Mouse (Mus musculus) lung, adult 2 months (tissue): ENCODE results near the gene Gm11938. TPM values are rescaled to one million over a fixed set of nuclear protein-coding genes. Genes with fewer than 3 reads are reported as not detected.
"Not testable (repeated sequence)": the region's sequence is repeated elsewhere in the genome, so short reads cannot be mapped to it uniquely, and the experiment has no call there.

Experiments
- DNase-seq: peaks from one replicate; pipeline ENCODE4 v3.0.0; 2022
- H3K4me1 ChIP-seq: fragments of 200-500 bp; 2 replicates; pipeline ENCODE4 v1.6.1; 2011; ENCODE audit warnings: low read length; ENCODE audit not compliant: control insufficient read depth, insufficient read depth
- H3K4me3 ChIP-seq: fragments of 200-500 bp; replicated peaks from 2 replicates; pipeline ENCODE3; 2011; ENCODE audit warnings: low read depth, mild to moderate bottlenecking, control low read depth, low read length; ENCODE audit errors: extremely low read depth
- CTCF ChIP-seq: fragments of 200-500 bp; IDR thresholded peaks from 2 replicates; pipeline ENCODE4 v1.5.1; 2011; ENCODE audit warnings: mild to moderate bottlenecking, low read length, control low read depth; ENCODE audit not compliant: insufficient read depth
- POLR2A ChIP-seq: fragments of 200-500 bp; IDR thresholded peaks from 2 replicates; pipeline ENCODE4 v1.6.1; 2011; ENCODE audit warnings: low read depth, mild to moderate bottlenecking, control low read depth, low read length, borderline replicate concordance; ENCODE audit errors: extremely low read depth
- WGBS: fragments of 180-500 bp; shearing (Covaris S2); methylation state at CpG from one replicate; pipeline ENCODE4 v1.1.7; 2018; 5-methylcytosine and 5-hydroxymethylcytosine counted together
- polyA plus RNA-seq: library from polyadenylated mRNA; depleted of rRNA; stranded (reverse); fragments of >200 nt; gene quantifications from 2 replicates; pipeline ENCODE4 v1.2.3, GENCODE M21; 2012

Gene Gm11938
- polyA plus RNA-seq, 1 experiment = not detected

DNA sequence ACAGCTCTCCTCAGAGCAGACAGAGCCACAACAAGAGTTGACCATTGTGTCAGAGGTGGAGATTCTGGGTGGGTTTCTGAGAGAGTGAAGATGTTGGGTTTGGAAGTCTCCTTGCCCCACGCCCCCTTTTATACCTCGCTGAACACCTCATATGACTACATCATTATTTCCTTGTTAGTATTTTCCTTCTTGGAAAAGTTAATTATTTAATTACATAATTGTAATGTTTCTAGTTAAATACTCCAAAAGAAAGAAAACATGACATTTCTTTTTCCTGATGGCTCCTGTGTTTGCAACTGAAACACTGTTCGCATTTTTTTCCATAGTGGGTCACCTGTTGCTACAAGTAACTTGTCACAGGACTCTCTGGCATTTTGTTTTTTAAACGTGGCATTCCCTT is 25.0 kb upstream of the Gm11938 start, which contains the start of gene Krtap4-1:
TSS of gene Krtap4-1 (minus strand) at position 101 of the 400 bp plus-strand sequence.
- DNase-seq = no peak
- no peak for TF ChIP-seq POLR2A
- no peak for TF ChIP-seq CTCF
- 82% methylated on average over 4 of the region's 4 CpGs for WGBS
- Histone ChIP-seq H3K4me3 (no peak within 1 kb of the TSS), H3K4me1 (no peaks in the 10 kb centered on the region)

DNA sequence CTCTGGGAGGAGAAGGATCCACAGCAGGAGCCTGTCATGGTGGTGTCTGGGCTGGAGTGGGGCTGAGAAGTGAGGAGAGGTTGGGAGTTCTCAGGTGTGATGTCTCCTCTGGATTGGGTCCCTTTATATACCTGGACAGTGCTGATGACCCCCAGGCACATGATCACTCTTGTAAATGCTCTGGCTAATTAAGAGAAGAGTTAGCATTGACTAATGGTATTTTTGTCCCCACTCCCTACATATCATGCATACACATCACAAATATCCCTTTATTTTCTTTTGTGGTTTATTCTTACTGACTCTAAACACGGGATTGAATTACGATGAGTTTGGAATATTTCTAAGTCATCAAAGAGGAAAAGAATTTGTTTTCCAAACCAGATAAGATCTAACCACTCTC is 17.2 kb upstream of the Gm11938 start, which contains the start of gene Gm11562:
TSS of gene Gm11562 (minus strand) at position 101 of the 400 bp plus-strand sequence.
- DNase-seq = no peak
- Histone ChIP-seq H3K4me1 (no peaks in the 10 kb centered on the region), H3K4me3 (no peak within 1 kb of the TSS)
- no peak for TF ChIP-seq POLR2A
- no peak for TF ChIP-seq CTCF
- WGBS = 74% methylated on average over 2 of the region's 2 CpGs

DNA sequence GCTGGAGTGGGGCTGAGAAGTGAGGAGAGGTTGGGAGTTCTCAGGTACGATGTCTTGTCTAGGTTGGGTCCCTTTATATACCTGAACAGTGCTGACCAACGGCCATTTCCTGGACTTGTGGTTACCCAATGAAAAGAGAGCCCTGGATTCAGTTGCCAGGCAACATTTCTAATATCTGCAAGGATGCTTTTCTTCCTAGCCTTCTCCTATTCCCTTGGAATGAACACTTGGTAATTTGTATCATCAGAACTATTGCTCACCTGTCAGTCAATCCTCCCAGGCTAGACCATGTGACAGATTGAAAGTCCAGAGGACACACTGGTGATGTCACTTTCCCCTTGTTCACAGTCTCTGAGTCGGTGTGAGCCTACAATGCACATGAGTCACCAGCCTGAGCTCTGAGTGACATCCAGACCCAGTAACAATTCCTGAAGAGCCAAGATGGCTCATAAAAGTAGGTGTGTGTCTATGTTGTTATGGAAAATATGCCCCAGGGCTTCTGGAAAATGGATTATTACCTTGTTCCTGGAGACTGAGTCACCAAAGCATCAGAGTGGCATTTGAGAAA is 11.8 kb upstream of the Gm11938 start, which contains the start of gene Krtap2-4:
TSS of gene Krtap2-4 (minus strand) at position 51 of the 568 bp plus-strand sequence.
- H3K4me1 ChIP-seq = no peaks in the 10 kb centered on the region
- no peak for DNase-seq
- TF ChIP-seq CTCF = no peak
- no peak for TF ChIP-seq POLR2A
- H3K4me3 ChIP-seq = no peak within 1 kb of the TSS
- WGBS = 58% methylated on average over 3 of the region's 3 CpGs

DNA sequence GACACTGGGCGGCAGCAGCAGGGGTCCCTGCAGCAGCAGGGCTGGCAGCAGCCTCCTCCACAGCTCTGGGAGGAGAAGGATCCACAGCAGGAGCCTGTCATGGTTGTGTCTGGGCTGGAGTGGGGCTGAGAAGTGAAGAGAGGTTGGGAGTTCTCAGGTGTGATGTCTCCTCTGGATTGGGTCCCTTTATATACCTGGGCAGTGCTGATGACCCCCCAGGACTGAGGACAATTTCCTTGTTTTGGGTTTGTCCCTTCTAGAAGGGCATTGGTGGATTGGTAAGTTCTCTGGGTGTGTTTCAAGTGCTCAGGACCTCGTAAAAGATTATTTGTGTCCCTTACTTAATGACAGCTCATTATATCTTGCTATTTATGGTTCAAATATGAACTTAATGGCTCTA is 7.0 kb upstream of the Gm11938 start, which contains the start of gene Gm11937:
TSS of gene Gm11937 (minus strand) at position 101 of the 400 bp plus-strand sequence.
- 41% methylated on average over 2 of the region's 2 CpGs for WGBS
- H3K4me1 ChIP-seq, H3K4me3 ChIP-seq, DNase-seq: not testable (repeated sequence)

DNA sequence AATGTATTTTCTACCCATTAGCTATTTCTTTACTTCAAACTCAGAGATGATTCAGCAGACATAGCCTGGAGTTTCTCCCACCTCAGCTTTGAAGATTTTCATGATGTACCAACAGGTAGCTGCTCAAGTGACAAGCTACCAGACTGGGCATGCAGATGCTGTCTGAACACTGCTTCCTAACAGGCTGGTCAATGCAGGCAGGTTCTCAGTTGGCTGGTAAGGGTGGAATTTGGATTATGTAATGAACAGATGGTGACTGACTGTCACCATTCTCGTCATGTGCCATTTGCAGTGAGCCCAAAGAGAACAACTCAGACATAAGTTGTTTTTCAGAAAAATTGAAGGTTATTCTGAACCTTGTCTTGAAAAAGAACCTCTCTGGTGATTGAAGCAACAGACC is 6.0 kb upstream of the Gm11938 start:
- WGBS = 77% methylated on average over 1 of the region's 1 CpGs
- DNase-seq = no peak
- no peak for TF ChIP-seq CTCF
- no peak for TF ChIP-seq POLR2A
- no peaks in the 10 kb centered on the region for H3K4me1 ChIP-seq
- no peak overlapping the region for H3K4me3 ChIP-seq

DNA sequence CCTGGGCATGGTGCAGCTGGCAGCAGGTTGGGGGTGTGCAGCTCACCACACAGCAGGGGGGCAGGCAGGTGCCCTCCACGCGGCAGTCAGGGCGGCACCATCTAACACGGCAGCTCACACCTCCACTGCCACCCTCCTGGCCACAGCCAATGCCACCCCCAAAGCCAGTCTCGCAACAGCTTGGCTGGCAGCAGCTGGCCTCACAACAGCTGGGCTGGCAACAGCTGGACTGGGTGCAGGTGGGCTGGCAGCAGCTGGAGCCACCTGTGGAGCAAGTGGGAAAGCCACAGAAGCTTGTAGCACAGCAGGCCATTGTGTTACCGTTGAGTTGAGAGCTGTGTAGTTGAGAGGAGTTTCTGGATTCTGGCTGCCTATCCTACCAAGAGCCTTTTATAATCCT is 5.4 kb downstream of the Gm11938 start, which contains the start of gene Krtap9-3:
TSS of gene Krtap9-3 (minus strand) at position 364 of the 400 bp plus-strand sequence.
- H3K4me3 ChIP-seq, DNase-seq, H3K4me1 ChIP-seq: not testable (repeated sequence)
- WGBS = 71% methylated on average over 6 of the region's 6 CpGs

DNA sequence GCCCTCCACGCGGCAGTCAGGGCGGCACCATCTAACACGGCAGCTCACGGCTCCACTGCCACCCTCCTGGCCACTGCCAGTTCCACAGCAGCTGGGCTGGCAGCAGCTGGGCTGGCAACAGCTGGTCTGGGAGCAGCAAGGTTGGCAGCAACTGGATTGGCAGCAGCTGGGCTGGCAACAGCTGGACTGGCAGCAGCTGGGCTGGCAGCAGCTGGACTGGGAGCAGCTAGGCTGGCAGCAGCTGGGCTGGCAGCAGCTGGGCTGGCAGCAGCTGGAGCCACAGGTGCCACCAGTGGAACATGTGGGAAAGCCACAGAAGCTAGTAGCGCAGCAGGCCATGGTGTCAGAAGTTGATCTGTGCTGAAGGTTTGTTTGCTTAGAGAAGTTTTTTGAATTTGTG is 12.1 kb downstream of the Gm11938 start, which contains the start of gene Krtap1-3:
TSS of gene Krtap1-3 (minus strand) at position 359 of the 400 bp plus-strand sequence.
- no peak for DNase-seq
- no peak within 1 kb of the TSS for H3K4me3 ChIP-seq
- whole genome bisulfite sequencing = 76% methylated on average over 6 of the region's 6 CpGs
- H3K4me1 ChIP-seq = no peaks in the 10 kb centered on the region
- TF ChIP-seq CTCF = no peak

DNA sequence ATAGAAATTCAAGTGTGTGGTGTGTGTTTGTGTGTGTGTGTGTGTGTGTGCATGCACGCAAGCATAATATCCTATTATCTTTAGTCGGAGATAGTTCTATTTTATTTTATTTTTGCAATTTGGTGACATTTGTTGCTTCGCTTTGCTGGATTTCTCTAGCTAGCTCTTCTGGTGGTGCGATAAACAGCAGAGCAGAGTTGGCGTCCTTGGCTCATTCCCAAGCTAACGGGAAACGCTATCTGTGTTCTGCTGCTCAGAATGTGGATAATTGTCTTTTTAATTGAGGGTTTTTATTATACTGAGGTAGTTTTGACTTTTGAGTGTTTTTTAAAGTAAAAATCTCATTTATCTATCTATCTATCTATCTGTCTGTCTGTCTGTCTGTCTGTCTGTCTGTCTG is 18.0 kb downstream of the Gm11938 start:
- 78% methylated on average over 7 of the region's 7 CpGs for WGBS
- no peak for DNase-seq
- no peak overlapping the region for H3K4me3 ChIP-seq
- TF ChIP-seq POLR2A = no peak
- TF ChIP-seq CTCF = no peak
- no peaks in the 10 kb centered on the region for H3K4me1 ChIP-seq

DNA sequence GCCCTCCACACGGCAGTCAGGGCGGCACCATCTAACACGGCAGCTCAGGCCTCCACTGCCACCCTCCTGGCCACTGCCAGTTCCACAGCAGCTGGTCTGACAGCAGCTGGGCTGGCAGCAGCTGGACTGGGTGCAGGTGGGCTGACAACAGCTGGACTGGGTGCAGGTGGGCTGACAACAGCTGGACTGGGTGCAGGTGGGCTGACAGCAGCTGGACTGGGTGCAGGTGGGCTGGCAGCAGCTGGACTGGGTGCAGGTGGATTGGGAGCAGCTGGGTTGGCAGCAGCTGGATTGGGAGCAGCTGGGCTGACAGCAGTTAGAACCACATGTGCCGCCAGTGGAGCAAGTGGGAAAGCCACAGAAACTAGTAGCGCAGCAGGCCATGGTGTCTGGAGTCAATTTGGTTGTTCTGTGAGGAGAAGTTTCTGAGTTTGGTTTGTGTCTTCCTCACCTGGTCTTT is 19.8 kb downstream of the Gm11938 start, which contains the start of gene Krtap1-4:
TSS of gene Krtap1-4 (minus strand) at position 410 of the 460 bp plus-strand sequence.
- Histone ChIP-seq H3K4me3 (no peak within 1 kb of the TSS), H3K4me1 (no peaks in the 10 kb centered on the region)
- 75% methylated on average over 5 of the region's 5 CpGs for WGBS
- TF ChIP-seq POLR2A (no peak), CTCF (no peak)
- no peak for DNase-seq

DNA sequence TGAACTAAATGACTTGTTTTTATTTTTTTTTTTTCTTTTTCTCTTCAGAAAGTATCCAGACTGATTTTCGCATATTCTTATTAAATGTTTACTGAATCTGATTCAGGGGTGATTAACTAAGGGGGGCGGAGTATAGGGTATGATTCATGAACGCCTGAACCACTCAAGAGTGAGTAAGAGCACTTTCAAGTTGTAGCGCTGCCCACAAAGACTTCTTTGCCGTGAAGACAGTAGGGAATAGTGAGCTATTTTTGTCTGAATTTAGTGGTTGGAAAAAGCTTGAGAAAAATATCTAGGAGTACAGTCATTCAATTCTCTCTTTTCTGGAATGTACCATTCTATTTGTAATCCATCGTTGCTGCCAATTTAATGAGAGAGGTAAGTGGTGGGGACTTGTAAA is 21.5 kb downstream of the Gm11938 start:
- no peak for DNase-seq
- TF ChIP-seq CTCF (no peak), POLR2A (no peak)
- WGBS = 69% methylated on average over 6 of the region's 6 CpGs
- Histone ChIP-seq H3K4me1 (no peaks in the 10 kb centered on the region), H3K4me3 (no peak overlapping the region)
